Mouse (Mus musculus) neural tube, embryonic 12.5 days (tissue): Measurements from ENCODE around the gene Gm9747. TPM values are rescaled to one million over a fixed set of nuclear protein-coding genes. Genes with fewer than 3 reads are reported as not detected.

Experiments used
- ATAC-seq: fragments of 200-750 bp; cut with Nextera tagmentation; 2 replicates; pipeline ENCODE4 v1.8.0; 2017; ENCODE audit warnings: low read depth, mild to moderate bottlenecking, moderate TSS enrichment, moderate library complexity; ENCODE audit not compliant: low FRiP score
- H3K27ac ChIP-seq: fragments of 300-500 bp; sonication (generic); 2 replicates; pipeline ENCODE4 v1.5.1; 2016
- H3K27me3 ChIP-seq: fragments of 300-500 bp; sonication (generic); replicated peaks from 2 replicates; pipeline ENCODE4 v1.6.1; 2016; ENCODE audit warnings: mild to moderate bottlenecking
- H3K36me3 ChIP-seq: fragments of 300-500 bp; sonication (generic); 2 replicates; pipeline ENCODE4 v1.6.1; 2016; ENCODE audit warnings: mild to moderate bottlenecking
- H3K4me1 ChIP-seq: fragments of 300-500 bp; sonication (generic); 2 replicates; pipeline ENCODE4 v1.6.1; 2016
- H3K4me2 ChIP-seq: fragments of 300-500 bp; sonication (generic); replicated peaks from 2 replicates; pipeline ENCODE4 v1.6.1; 2016; ENCODE audit warnings: mild to moderate bottlenecking
- H3K4me3 ChIP-seq: fragments of 300-500 bp; sonication (generic); 2 replicates; pipeline ENCODE4 v1.5.1; 2016
- H3K9ac ChIP-seq: fragments of 300-500 bp; sonication (generic); 2 replicates; pipeline ENCODE4 v1.6.1; 2016; ENCODE audit warnings: mild to moderate bottlenecking
- H3K9me3 ChIP-seq: fragments of 300-500 bp; sonication (generic); 2 replicates; pipeline ENCODE4 v1.6.1; 2016; ENCODE audit warnings: mild to moderate bottlenecking
- WGBS: fragments of 180-500 bp; shearing (Covaris S2); methylation state at CpG from one replicate; pipeline ENCODE4 v1.1.7; 2016; 5-methylcytosine and 5-hydroxymethylcytosine counted together
- polyA plus RNA-seq: library from polyadenylated mRNA; unstranded; fragments of >200 nt; fragmentation: Nextera tagmentation; extraction: Ambion mirVana; gene quantifications from 2 replicates; pipeline ENCODE4 v1.2.1, GENCODE M21; 2016

Gm9747 gene
- polyA plus RNA-seq, 1 experiment from 2014 or later: 30.7 TPM

DNA sequence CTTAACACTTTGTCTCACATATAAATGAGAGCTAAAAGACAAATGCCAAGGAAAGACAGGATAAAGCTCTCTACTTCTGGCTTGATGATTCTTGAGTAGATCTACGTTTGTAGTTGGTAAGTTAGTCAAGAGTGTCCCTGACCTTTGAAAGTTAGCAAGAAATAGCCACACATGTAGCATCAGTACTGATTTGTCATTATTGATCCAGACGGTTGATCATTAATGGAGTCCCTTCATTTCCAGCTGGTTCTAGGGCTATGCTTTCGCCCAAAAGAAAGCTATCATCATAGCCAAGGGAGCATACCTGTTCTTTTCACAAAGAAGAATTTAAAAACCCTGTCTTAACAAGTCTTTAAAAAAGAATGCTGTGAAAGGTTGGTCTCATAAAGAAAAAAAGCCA lies 1.7 kb downstream of the Gm9747 start:
- 95% methylated on average over 3 of the region's 3 CpGs for WGBS
- Histone ChIP-seq H3K9me3 (no peaks in the 10 kb centered on the region), H3K4me3 (no peak overlapping the region), H3K27me3 (no peaks in the 10 kb centered on the region), H3K4me2 (no peak overlapping the region), H3K9ac (no peak overlapping the region), H3K4me1 (no peaks in the 10 kb centered on the region), H3K36me3 (peaks cover 10% of the 10 kb centered on the region), H3K27ac (no peak overlapping the region)
- ATAC-seq: no peak

- ATAC-seq: no peak
- H3K27me3 ChIP-seq: no peaks in the 10 kb centered on the region
- 40% methylated on average over 3 of the region's 3 CpGs for WGBS
- no peak overlapping the region for H3K9ac ChIP-seq
- peaks cover 10% of the 10 kb centered on the region for H3K36me3 ChIP-seq
- no peaks in the 10 kb centered on the region for H3K4me1 ChIP-seq
- no peak overlapping the region for H3K4me2 ChIP-seq
- H3K27ac ChIP-seq: no peak overlapping the region
- H3K4me3 ChIP-seq: no peak overlapping the region
- H3K9me3 ChIP-seq: no peaks in the 10 kb centered on the region
Measured at GRCm38 (mm10) chr1:82235455-82236104, 2.7 kb downstream of the Gm9747 start.

DNA sequence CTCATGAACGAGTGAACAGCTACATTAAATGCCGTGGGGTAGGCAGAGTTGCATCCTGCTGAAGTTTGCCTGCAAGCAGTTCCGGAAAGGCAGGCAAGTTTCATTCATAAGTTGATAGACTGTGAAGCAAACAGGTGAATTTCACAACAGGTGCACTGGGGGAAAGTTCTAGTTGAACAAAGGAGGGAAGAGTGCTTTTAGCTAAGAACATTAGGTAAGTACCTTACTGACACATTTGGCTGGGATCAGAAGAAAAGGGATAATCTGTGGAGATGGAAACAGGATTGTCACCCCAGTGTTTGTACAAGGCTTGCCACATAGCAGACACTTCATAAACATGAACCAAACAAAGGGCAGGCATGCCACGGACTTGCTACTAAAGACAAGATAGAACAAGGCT lies 5.3 kb downstream of the Gm9747 start:
- no peaks in the 10 kb centered on the region for H3K27me3 ChIP-seq
- H3K9ac ChIP-seq: no peak overlapping the region
- WGBS: 84% methylated on average over 4 of the region's 4 CpGs
- no peaks in the 10 kb centered on the region for H3K4me1 ChIP-seq
- H3K36me3 ChIP-seq: peaks cover 10% of the 10 kb centered on the region
- H3K27ac ChIP-seq: no peak overlapping the region
- no peak overlapping the region for H3K4me3 ChIP-seq
- H3K4me2 ChIP-seq: no peak overlapping the region
- no peak for ATAC-seq
- no peaks in the 10 kb centered on the region for H3K9me3 ChIP-seq

- no peaks in the 10 kb centered on the region for H3K4me1 ChIP-seq
- no peak overlapping the region for H3K9ac ChIP-seq
- H3K27me3 ChIP-seq: no peaks in the 10 kb centered on the region
- peaks cover 10% of the 10 kb centered on the region for H3K36me3 ChIP-seq
- no peaks in the 10 kb centered on the region for H3K9me3 ChIP-seq
- WGBS: 88% methylated on average over 3 of the region's 3 CpGs
- H3K27ac ChIP-seq: no peak overlapping the region
- no peak for ATAC-seq
- H3K4me2 ChIP-seq: no peak overlapping the region
- H3K4me3 ChIP-seq: no peak overlapping the region
Measured at GRCm38 (mm10) chr1:82239409-82240201, 6.7 kb downstream of the Gm9747 start.

GRCm38 (mm10) chr1:82243260-82243825 lies 10.4 kb downstream of the Gm9747 start:
- Histone ChIP-seq H3K9ac (no peak overlapping the region), H3K4me3 (no peak overlapping the region), H3K4me2 (no peak overlapping the region), H3K27me3 (no peaks in the 10 kb centered on the region), H3K36me3 (no peaks in the 10 kb centered on the region), H3K27ac (no peak overlapping the region), H3K4me1 (no peaks in the 10 kb centered on the region), H3K9me3 (no peaks in the 10 kb centered on the region)
- WGBS: 88% methylated on average over 6 of the region's 6 CpGs
- ATAC-seq: no peak

DNA sequence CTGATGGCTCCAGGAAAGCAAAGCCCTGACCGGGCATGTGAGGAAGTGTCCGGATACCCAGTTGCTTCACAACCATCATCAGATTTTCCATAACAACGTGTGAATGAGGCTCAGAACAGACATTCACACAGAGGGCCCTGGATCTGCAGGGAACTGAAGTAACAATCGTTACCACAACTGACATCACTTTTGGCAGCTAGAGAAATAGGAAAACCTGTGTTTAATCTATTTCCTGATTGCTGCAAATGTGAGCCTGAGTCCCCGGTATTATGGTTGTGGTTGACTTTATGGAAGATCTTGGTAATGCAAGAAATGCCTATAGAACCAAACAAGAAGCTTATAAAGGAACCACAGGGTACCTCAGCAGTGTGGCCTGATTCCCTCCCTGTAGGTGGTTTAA lies 12.1 kb downstream of the Gm9747 start:
- no peak overlapping the region for H3K4me2 ChIP-seq
- no peaks in the 10 kb centered on the region for H3K36me3 ChIP-seq
- H3K4me1 ChIP-seq: no peaks in the 10 kb centered on the region
- no peak overlapping the region for H3K4me3 ChIP-seq
- H3K9ac ChIP-seq: no peak overlapping the region
- no peaks in the 10 kb centered on the region for H3K27me3 ChIP-seq
- ATAC-seq: no peak
- H3K9me3 ChIP-seq: no peaks in the 10 kb centered on the region
- WGBS: 91% methylated on average over 5 of the region's 5 CpGs
- H3K27ac ChIP-seq: no peak overlapping the region

DNA sequence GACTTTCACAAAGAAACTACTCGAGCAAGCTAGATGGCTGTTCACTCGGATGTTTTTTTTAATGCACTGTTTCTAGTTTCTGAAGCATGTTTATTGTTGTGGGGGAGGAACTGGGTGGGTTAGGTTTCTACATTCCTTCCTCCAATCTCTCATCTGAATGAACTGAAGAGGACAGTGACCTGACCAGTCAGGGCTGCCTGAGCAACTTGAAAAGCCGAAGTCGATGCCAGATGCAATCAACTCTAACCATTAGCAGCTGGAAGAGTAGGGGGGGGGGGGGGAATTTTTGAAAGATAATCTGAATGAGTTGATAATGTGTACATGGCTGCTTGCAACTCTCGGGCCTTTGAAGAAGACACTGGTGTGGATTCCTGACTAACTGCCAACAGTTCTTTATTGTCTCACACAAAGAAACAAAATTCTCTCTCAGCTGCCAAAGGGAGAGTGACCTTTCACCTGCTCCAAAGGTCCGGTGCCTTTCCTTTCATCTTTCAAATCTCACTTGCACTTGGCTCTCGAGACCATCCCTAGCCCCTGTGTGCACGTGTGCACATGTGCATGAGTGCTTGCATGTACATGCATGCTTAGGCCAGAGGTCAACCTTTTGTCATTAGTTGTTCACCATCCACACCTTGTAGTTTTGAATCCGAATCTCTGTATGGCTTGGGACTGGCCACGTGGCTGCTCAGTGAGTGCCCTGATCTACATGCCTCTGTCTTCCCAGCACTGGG lies 14.5 kb downstream of the Gm9747 start:
- H3K4me2 ChIP-seq: no peak overlapping the region
- 69% methylated on average over 10 of the region's 10 CpGs for WGBS
- ATAC-seq: no peak

DNA sequence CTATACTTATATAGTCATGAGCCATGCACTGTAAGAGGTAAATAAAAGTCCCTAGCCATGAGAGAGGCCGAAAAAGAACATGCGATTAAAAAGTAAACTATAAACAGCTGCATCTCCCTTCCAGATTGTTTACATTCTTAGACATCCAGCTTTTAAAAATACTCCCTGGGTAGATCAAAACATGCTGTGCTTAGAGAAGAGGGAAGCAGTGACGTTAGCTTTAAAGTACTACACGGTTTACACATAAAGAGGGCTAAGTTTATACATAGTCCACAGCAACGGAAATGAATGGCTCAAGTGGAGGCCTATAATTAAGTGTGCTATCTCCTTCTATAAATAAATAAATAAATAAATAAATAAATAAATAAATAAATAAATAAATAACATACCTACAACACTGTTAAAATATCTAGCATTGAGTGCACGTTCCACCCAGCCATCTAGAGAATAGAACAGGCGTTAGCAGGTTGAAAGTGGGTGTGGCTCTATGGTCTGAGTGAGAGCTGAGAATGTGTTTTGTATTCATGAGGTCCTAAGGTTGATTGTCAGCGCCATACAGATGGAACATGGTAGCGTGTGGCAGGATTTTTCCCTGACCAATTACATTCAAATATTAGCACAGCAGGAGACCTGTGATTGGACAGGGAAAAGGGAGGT lies 21.0 kb downstream of the Gm9747 start:
- 85% methylated on average over 9 of the region's 9 CpGs for WGBS
- Histone ChIP-seq H3K4me1 (no peaks in the 10 kb centered on the region), H3K9me3 (no peaks in the 10 kb centered on the region), H3K9ac (no peak overlapping the region), H3K4me3 (no peak overlapping the region), H3K36me3 (no peaks in the 10 kb centered on the region), H3K4me2 (no peak overlapping the region), H3K27me3 (no peaks in the 10 kb centered on the region), H3K27ac (no peak overlapping the region)
- no peak for ATAC-seq

More for the DNA sequence above, 14.5 kb downstream of the Gm9747 start:
- no peak overlapping the region for H3K4me3 ChIP-seq
- H3K27ac ChIP-seq: no peak overlapping the region
- H3K36me3 ChIP-seq: no peaks in the 10 kb centered on the region
- no peaks in the 10 kb centered on the region for H3K4me1 ChIP-seq
- no peaks in the 10 kb centered on the region for H3K9me3 ChIP-seq
- H3K27me3 ChIP-seq: no peaks in the 10 kb centered on the region
- no peak overlapping the region for H3K9ac ChIP-seq

DNA sequence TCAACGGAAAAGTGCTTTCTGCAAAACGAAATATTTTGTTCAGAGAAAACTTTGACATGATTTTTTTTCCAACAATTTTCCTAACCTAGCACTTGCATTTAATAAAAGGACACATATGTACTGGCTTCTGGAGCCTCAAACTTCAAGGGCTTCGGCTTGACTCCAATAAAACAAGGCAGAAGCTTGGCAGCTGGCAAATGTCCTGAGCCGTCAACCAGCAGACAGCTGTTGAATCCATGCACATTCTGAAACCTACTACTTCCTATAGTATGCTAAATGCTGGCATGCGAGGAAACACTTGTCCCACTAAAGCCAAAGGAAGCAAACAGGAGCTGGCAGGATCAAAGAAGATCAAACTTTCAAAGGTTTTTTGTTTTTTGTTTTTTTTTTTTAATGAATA lies 24.5 kb downstream of the Gm9747 start:
- H3K4me1 ChIP-seq: no peaks in the 10 kb centered on the region
- 68% methylated on average over 5 of the region's 5 CpGs for WGBS
- H3K27ac ChIP-seq: no peak overlapping the region
- no peaks in the 10 kb centered on the region for H3K27me3 ChIP-seq
- no peak overlapping the region for H3K9ac ChIP-seq
- H3K36me3 ChIP-seq: no peaks in the 10 kb centered on the region
- no peak overlapping the region for H3K4me2 ChIP-seq
- no peaks in the 10 kb centered on the region for H3K9me3 ChIP-seq
- no peak for ATAC-seq
- H3K4me3 ChIP-seq: no peak overlapping the region

GRCm38 (mm10) chr1:82258331-82258730 lies 25.4 kb downstream of the Gm9747 start:
- H3K9me3 ChIP-seq: no peaks in the 10 kb centered on the region
- no peaks in the 10 kb centered on the region for H3K4me1 ChIP-seq
- no peaks in the 10 kb centered on the region for H3K27me3 ChIP-seq
- H3K4me3 ChIP-seq: no peak overlapping the region
- H3K4me2 ChIP-seq: no peak overlapping the region
- 53% methylated on average over 7 of the region's 7 CpGs for WGBS
- no peaks in the 10 kb centered on the region for H3K36me3 ChIP-seq
- no peak for ATAC-seq
- H3K9ac ChIP-seq: no peak overlapping the region
- H3K27ac ChIP-seq: no peak overlapping the region

DNA sequence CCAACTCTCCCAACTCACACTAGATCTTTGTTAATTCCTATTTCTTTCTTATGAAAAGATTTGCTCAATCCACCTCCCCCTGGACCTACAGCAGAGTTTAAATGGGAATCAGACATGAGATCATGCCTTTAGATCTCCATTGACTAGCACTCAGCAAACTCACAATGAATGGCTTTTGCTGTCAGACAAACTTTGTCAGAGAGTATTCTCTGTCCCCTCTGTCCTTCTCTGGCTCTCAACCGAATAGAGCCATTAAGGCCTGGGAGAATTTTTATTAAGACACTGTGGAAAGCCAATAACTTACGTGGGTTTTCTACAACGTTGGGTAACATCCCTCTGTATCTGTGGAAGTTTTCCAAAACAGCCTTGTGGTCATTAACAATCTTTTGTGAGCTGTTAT lies 27.1 kb downstream of the Gm9747 start:
- H3K27me3 ChIP-seq: no peaks in the 10 kb centered on the region
- no peak for ATAC-seq
- no peak overlapping the region for H3K4me3 ChIP-seq
- H3K9ac ChIP-seq: no peak overlapping the region
- H3K36me3 ChIP-seq: no peaks in the 10 kb centered on the region
- no peak overlapping the region for H3K27ac ChIP-seq
- no peaks in the 10 kb centered on the region for H3K4me1 ChIP-seq
- WGBS: 60% methylated on average over 3 of the region's 3 CpGs
- no peak overlapping the region for H3K4me2 ChIP-seq
- H3K9me3 ChIP-seq: no peaks in the 10 kb centered on the region
